Mouse (Mus musculus): ENCODE data around the gene Fdx1.

DNA sequence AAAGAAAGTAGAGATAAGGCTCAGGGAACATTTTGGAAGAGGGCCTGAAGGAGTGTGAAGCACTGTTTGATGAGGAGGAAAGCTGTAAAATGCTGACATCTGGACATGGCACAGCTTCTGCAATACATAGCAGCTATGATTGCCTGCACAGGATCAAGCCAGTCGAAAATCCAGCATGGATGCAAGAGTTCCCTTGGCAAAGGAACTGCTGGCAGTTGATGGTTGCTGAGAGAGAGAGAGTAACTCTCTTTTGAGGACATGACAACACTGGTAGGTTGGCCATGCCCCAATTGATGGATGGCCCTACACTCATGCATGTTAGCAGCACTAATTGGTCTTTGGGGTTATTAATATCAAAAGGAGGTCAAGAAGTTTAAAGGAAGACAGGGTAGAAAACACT is 12.7 kb downstream of the Fdx1 start:
- TF ChIP-seq CTCF (IDR thresholded peaks at IDR 0.05; ENCODE audit: low read depth, low read length) (no peak), POLR2A (IDR thresholded peaks at IDR 0.05; ENCODE audit: borderline replicate concordance, low read depth, low read length) (no peak)
